Mouse (Mus musculus): ENCODE results near the gene Nr5a1. TPM values are rescaled to one million over a fixed set of nuclear protein-coding genes. Genes with fewer than 3 reads are reported as not detected.

The Nr5a1 gene
- polyA plus RNA-seq, 1 experiment from 2014 or later, result 0.33 TPM

- Histone ChIP-seq H3K9me3 (no peaks in the 10 kb centered on the region), H3K4me3 (no peak overlapping the region), H3K9ac (no peak overlapping the region), H3K4me2 (replicated peaks) (no peak overlapping the region), H3K27me3 (peaks cover 8% of the 10 kb centered on the region), H3K36me3 (no peaks in the 10 kb centered on the region), H3K27ac (no peak overlapping the region), H3K4me1 (no peaks in the 10 kb centered on the region)
- 58% methylated on average over 9 of the region's 9 CpGs for WGBS
- ATAC-seq (ENCODE audit: insufficient number of reproducible peaks, insufficient read depth, low FRiP score, low TSS enrichment), result no peak
Observed at GRCm38 (mm10) chr2:38675366-38675969, 38.9 kb downstream of the Nr5a1 start.

GRCm38 (mm10) chr2:38672496-38672895 lies 41.8 kb downstream of the Nr5a1 start:
- H3K4me2 ChIP-seq (replicated peaks), result no peak overlapping the region
- H3K4me3 ChIP-seq, result no peak overlapping the region
- no peak for ATAC-seq (ENCODE audit: insufficient number of reproducible peaks, insufficient read depth, low FRiP score, low TSS enrichment)
- H3K36me3 ChIP-seq, result no peaks in the 10 kb centered on the region
- WGBS, result 61% methylated on average over 11 of the region's 11 CpGs
- H3K9ac ChIP-seq, result no peak overlapping the region
- no peaks in the 10 kb centered on the region for H3K9me3 ChIP-seq
- peaks cover 16% of the 10 kb centered on the region for H3K27me3 ChIP-seq
- H3K4me1 ChIP-seq, result peaks cover 7% of the 10 kb centered on the region; the same call in 1 of the 2 replicates
- no peak overlapping the region for H3K27ac ChIP-seq

- 10% methylated on average over 17 of the region's 17 CpGs for WGBS
- Histone ChIP-seq H3K9me3 (no peaks in the 10 kb centered on the region), H3K4me1 (peaks cover 7% of the 10 kb centered on the region; the same call in 1 of the 2 replicates), H3K4me3 (peak overlapping the region; percentile 7; the same call in 1 of the 2 replicates), H3K27ac (no peak overlapping the region), H3K9ac (no peak overlapping the region), H3K4me2 (replicated peaks) (peak overlapping the region; percentile 40), H3K27me3 (peaks cover 16% of the 10 kb centered on the region), H3K36me3 (no peaks in the 10 kb centered on the region)
- no peak for ATAC-seq (ENCODE audit: insufficient number of reproducible peaks, insufficient read depth, low FRiP score, low TSS enrichment)
Observed at GRCm38 (mm10) chr2:38668802-38669580, 45.4 kb downstream of the Nr5a1 start.

GRCm38 (mm10) chr2:38661398-38661797 lies 52.9 kb downstream of the Nr5a1 start:
- Histone ChIP-seq H3K9ac (no peak overlapping the region), H3K4me2 (replicated peaks) (no peak overlapping the region), H3K4me3 (no peak overlapping the region), H3K36me3 (no peaks in the 10 kb centered on the region), H3K27me3 (no peaks in the 10 kb centered on the region), H3K4me1 (no peaks in the 10 kb centered on the region), H3K9me3 (no peaks in the 10 kb centered on the region), H3K27ac (no peak overlapping the region)
- no peak for ATAC-seq (ENCODE audit: insufficient number of reproducible peaks, insufficient read depth, low FRiP score, low TSS enrichment)
- 6% methylated on average over 1 of the region's 1 CpGs for WGBS

- Histone ChIP-seq H3K4me1 (no peaks in the 10 kb centered on the region), H3K9ac (0 out of 2 replicates have a peak overlapping the region, but pooled peaks have one; percentile 4), H3K4me3 (peak overlapping the region; percentile 30), H3K36me3 (no peaks in the 10 kb centered on the region), H3K9me3 (no peaks in the 10 kb centered on the region), H3K27me3 (no peaks in the 10 kb centered on the region), H3K27ac (no peak overlapping the region), H3K4me2 (replicated peaks) (peak overlapping the region; percentile 51)
- 1% methylated on average over 24 of the region's 25 CpGs for WGBS
- ATAC-seq (ENCODE audit: insufficient number of reproducible peaks, insufficient read depth, low FRiP score, low TSS enrichment), result peak; percentile 84
Observed at GRCm38 (mm10) chr2:38658338-38658836, 56.0 kb downstream of the Nr5a1 start.

GRCm38 (mm10) chr2:38653694-38654093 lies 60.6 kb downstream of the Nr5a1 start:
- Histone ChIP-seq H3K27me3 (0 out of 2 replicates have a peak, but pooled peaks cover 3% of the 10 kb centered on the region), H3K36me3 (no peaks in the 10 kb centered on the region), H3K9me3 (no peaks in the 10 kb centered on the region), H3K9ac (no peak overlapping the region), H3K4me1 (no peaks in the 10 kb centered on the region), H3K4me3 (no peak overlapping the region), H3K4me2 (replicated peaks) (no peak overlapping the region), H3K27ac (no peak overlapping the region)
- WGBS, result 83% methylated on average over 2 of the region's 2 CpGs
- ATAC-seq (ENCODE audit: insufficient number of reproducible peaks, insufficient read depth, low FRiP score, low TSS enrichment), result no peak

GRCm38 (mm10) chr2:38653293-38653619 lies 61.1 kb downstream of the Nr5a1 start:
- WGBS, result 89% methylated on average over 5 of the region's 5 CpGs
- Histone ChIP-seq H3K4me3 (no peak overlapping the region), H3K4me2 (replicated peaks) (no peak overlapping the region), H3K36me3 (no peaks in the 10 kb centered on the region), H3K9me3 (no peaks in the 10 kb centered on the region), H3K27me3 (0 out of 2 replicates have a peak, but pooled peaks cover 3% of the 10 kb centered on the region), H3K27ac (no peak overlapping the region), H3K9ac (no peak overlapping the region), H3K4me1 (no peaks in the 10 kb centered on the region)
- no peak for ATAC-seq (ENCODE audit: insufficient number of reproducible peaks, insufficient read depth, low FRiP score, low TSS enrichment)

- H3K4me3 ChIP-seq, result no peak overlapping the region
- 59% methylated on average over 10 of the region's 10 CpGs for WGBS
- 0 out of 2 replicates have a peak, but pooled peaks cover 3% of the 10 kb centered on the region for H3K27me3 ChIP-seq
- no peak for ATAC-seq (ENCODE audit: insufficient number of reproducible peaks, insufficient read depth, low FRiP score, low TSS enrichment)
- no peaks in the 10 kb centered on the region for H3K36me3 ChIP-seq
- H3K9ac ChIP-seq, result no peak overlapping the region
- no peak overlapping the region for H3K27ac ChIP-seq
- no peaks in the 10 kb centered on the region for H3K4me1 ChIP-seq
- H3K4me2 ChIP-seq (replicated peaks), result no peak overlapping the region
- no peaks in the 10 kb centered on the region for H3K9me3 ChIP-seq
Observed at GRCm38 (mm10) chr2:38652565-38653292, 61.6 kb downstream of the Nr5a1 start.

- no peak for ATAC-seq (ENCODE audit: insufficient number of reproducible peaks, insufficient read depth, low FRiP score, low TSS enrichment)
- Histone ChIP-seq H3K4me3 (no peak overlapping the region), H3K27ac (no peak overlapping the region), H3K4me2 (replicated peaks) (no peak overlapping the region), H3K4me1 (no peaks in the 10 kb centered on the region), H3K36me3 (no peaks in the 10 kb centered on the region), H3K9me3 (no peaks in the 10 kb centered on the region), H3K27me3 (0 out of 2 replicates have a peak, but pooled peaks cover 3% of the 10 kb centered on the region), H3K9ac (no peak overlapping the region)
- 66% methylated on average over 7 of the region's 7 CpGs for WGBS
Observed at GRCm38 (mm10) chr2:38652098-38652497, 62.2 kb downstream of the Nr5a1 start.

GRCm38 (mm10) chr2:38650340-38650739 lies 64.0 kb downstream of the Nr5a1 start:
- 47% methylated on average over 1 of the region's 1 CpGs for WGBS
- H3K27me3 ChIP-seq, result 0 out of 2 replicates have a peak, but pooled peaks cover 3% of the 10 kb centered on the region
- no peak for ATAC-seq (ENCODE audit: insufficient number of reproducible peaks, insufficient read depth, low FRiP score, low TSS enrichment)

GRCm38 (mm10) chr2:38647661-38648060 lies 66.7 kb downstream of the Nr5a1 start:
- Histone ChIP-seq H3K4me1 (peaks cover 3% of the 10 kb centered on the region), H3K4me3 (no peak overlapping the region), H3K27me3 (0 out of 2 replicates have a peak, but pooled peaks cover 3% of the 10 kb centered on the region), H3K4me2 (replicated peaks) (no peak overlapping the region), H3K9ac (no peak overlapping the region), H3K9me3 (no peaks in the 10 kb centered on the region), H3K36me3 (no peaks in the 10 kb centered on the region), H3K27ac (no peak overlapping the region)
- no peak for ATAC-seq (ENCODE audit: insufficient number of reproducible peaks, insufficient read depth, low FRiP score, low TSS enrichment)
- WGBS, result 87% methylated on average over 7 of the region's 7 CpGs

More at GRCm38 (mm10) chr2:38650340-38650739, 64.0 kb downstream of the Nr5a1 start:
- Histone ChIP-seq H3K4me3 (no peak overlapping the region), H3K9ac (no peak overlapping the region), H3K36me3 (no peaks in the 10 kb centered on the region), H3K4me2 (replicated peaks) (no peak overlapping the region), H3K27ac (no peak overlapping the region), H3K4me1 (no peaks in the 10 kb centered on the region), H3K9me3 (no peaks in the 10 kb centered on the region)

Data from embryonic facial prominence, embryonic 12.5 days (tissue).